Comparison of ENCODE assay signal across 10 mouse cellular contexts in the genomic region with DNA sequence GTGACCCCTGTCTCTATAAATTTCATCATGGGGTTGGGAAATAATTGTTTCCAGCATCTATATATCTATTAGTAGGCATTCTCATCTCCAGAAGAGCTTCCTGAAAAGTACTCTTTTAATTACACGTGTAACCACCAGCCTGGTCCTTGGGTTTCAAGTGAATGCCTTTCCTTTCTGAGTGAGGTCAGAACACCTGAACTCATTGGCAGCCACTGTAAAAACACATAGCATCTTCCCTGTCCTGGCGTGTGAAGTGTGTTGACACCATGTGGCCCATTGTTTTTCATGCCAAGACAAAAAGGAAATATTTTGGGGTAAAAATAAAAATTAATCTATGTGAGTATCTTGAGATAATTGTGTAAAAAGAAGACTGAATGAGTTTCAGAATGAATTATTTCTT.
DNase-seq lines count a peak whose midpoint lies in the region; ATAC-seq and TF ChIP-seq lines count a peak whose summit lies in the region.
"Had no signal": no experiment of that assay in that cellular context is flagged by ENCODE, and none has a peak within 500 bp of the region (broad histone marks: within the 10 kb centered on the region; RNA-seq: fewer than 3 reads in every experiment).

No protein-coding gene starts in this region.

- 41% methylated on average over 2 of the region's 2 CpGs for WGBS in kidney, adult 2 months
- 10% methylated on average over 2 of the region's 2 CpGs for WGBS in forebrain, embryonic 14.5 days
- 75% methylated on average over 2 of the region's 2 CpGs for WGBS in limb, embryonic 12.5 days
- 21% methylated on average over 2 of the region's 2 CpGs for WGBS in neural tube, embryonic 15.5 days

- no peak for TF ChIP-seq POLR2A in kidney, adult 2 months (IDR thresholded peaks at IDR 0.05; ENCODE audit: low read depth, low read length)

- peak; percentile 17 for DNase-seq in kidney, adult 2 months
- no peak for DNase-seq in kidney, adult 9 months
- peak; percentile 62 for DNase-seq in forebrain, embryonic 14.5 days (ENCODE audit: low spot score)
- no peak for DNase-seq in adrenal gland, postnatal 14 days
- no peak for DNase-seq in right cerebral cortex, adult 2 months (ENCODE audit: low spot score in 2 of 2)
- DNase-seq in spleen, postnatal 36 days (ENCODE audit: low spot score in 2 of 2) = no peak

- ATAC-seq in forebrain, embryonic 14.5 days = peak; percentile 56
- ATAC-seq in limb, embryonic 12.5 days (ENCODE audit: insufficient number of reproducible peaks, insufficient read depth, low FRiP score, low TSS enrichment, low read depth) = no peak
- 0 out of 2 replicates have a peak, but pooled peaks have one; percentile 21 for ATAC-seq in neural tube, embryonic 15.5 days (ENCODE audit: low FRiP score)

- no peak overlapping the region for H3K9ac ChIP-seq in forebrain, embryonic 14.5 days (ENCODE audit: low read length)
- H3K9ac ChIP-seq in limb, embryonic 12.5 days (replicated peaks) = no peak overlapping the region
- no peak overlapping the region for H3K9ac ChIP-seq in neural tube, embryonic 15.5 days (replicated peaks)
- H3K9ac ChIP-seq: kidney, embryonic 15.5 days had no signal

- H3K27me3 ChIP-seq in kidney, adult 2 months (replicated peaks; ENCODE audit: control insufficient read depth, insufficient read depth, low read length) = no peaks in the 10 kb centered on the region
- H3K27me3 ChIP-seq in forebrain, embryonic 14.5 days (replicated peaks; ENCODE audit: control insufficient read depth, insufficient read depth, low read length) = no peaks in the 10 kb centered on the region
- no peaks in the 10 kb centered on the region for H3K27me3 ChIP-seq in limb, embryonic 12.5 days
- no peaks in the 10 kb centered on the region for H3K27me3 ChIP-seq in neural tube, embryonic 15.5 days (replicated peaks)
- H3K27me3 ChIP-seq: kidney, embryonic 15.5 days had no signal

- H3K4me3 ChIP-seq in kidney, adult 2 months (ENCODE audit: insufficient read depth, low read depth, low read length) = no peak overlapping the region
- no peak overlapping the region for H3K4me3 ChIP-seq in forebrain, embryonic 14.5 days (ENCODE audit: low read depth, low read length)
- no peak overlapping the region for H3K4me3 ChIP-seq in limb, embryonic 12.5 days (replicated peaks)
- no peak overlapping the region for H3K4me3 ChIP-seq in neural tube, embryonic 15.5 days (replicated peaks)
- H3K4me3 ChIP-seq: heart, embryonic 10.5 days; kidney, embryonic 15.5 days had no signal

- H3K9me3 ChIP-seq in forebrain, embryonic 14.5 days (replicated peaks; ENCODE audit: control insufficient read depth, low read length) = 0 out of 2 replicates have a peak, but pooled peaks cover 3% of the 10 kb centered on the region
- H3K9me3 ChIP-seq in limb, embryonic 12.5 days = no peaks in the 10 kb centered on the region
- no peaks in the 10 kb centered on the region for H3K9me3 ChIP-seq in neural tube, embryonic 15.5 days (replicated peaks)
- H3K9me3 ChIP-seq: heart, embryonic 10.5 days; kidney, embryonic 15.5 days had no signal

- no peaks in the 10 kb centered on the region for H3K4me1 ChIP-seq in kidney, adult 2 months (ENCODE audit: control insufficient read depth, insufficient read depth, low read length)
- peaks cover 31% of the 10 kb centered on the region for H3K4me1 ChIP-seq in forebrain, embryonic 14.5 days (ENCODE audit: control insufficient read depth, insufficient read depth, low read length)
- H3K4me1 ChIP-seq in limb, embryonic 12.5 days (replicated peaks) = peaks cover 29% of the 10 kb centered on the region
- H3K4me1 ChIP-seq in neural tube, embryonic 15.5 days = peaks cover 18% of the 10 kb centered on the region
- H3K4me1 ChIP-seq: heart, embryonic 10.5 days had no signal

- no peak for TF ChIP-seq CTCF in kidney, adult 2 months (conservative IDR thresholded peaks at IDR 0.05; ENCODE audit: insufficient read depth, insufficient read length, low read depth, low read length)

- no peaks in the 10 kb centered on the region for H3K36me3 ChIP-seq in kidney, adult 2 months (ENCODE audit: control insufficient read depth, insufficient read depth, low read length)
- H3K36me3 ChIP-seq in forebrain, embryonic 14.5 days (ENCODE audit: control insufficient read depth, insufficient read depth, low read length) = no peaks in the 10 kb centered on the region
- H3K36me3 ChIP-seq in limb, embryonic 12.5 days = no peaks in the 10 kb centered on the region; the same call in 1 of the 2 replicates
- no peaks in the 10 kb centered on the region for H3K36me3 ChIP-seq in neural tube, embryonic 15.5 days
- H3K36me3 ChIP-seq: kidney, embryonic 15.5 days had no signal

- no peak overlapping the region for H3K27ac ChIP-seq in kidney, adult 2 months (ENCODE audit: insufficient read depth, low read depth, low read length)
- H3K27ac ChIP-seq in forebrain, embryonic 14.5 days (ENCODE audit: low read depth, low read length) = peak overlapping the region; percentile 90
- H3K27ac ChIP-seq in limb, embryonic 12.5 days = peak overlapping the region; percentile 42; the same call in 1 of the 2 replicates
- H3K27ac ChIP-seq in neural tube, embryonic 15.5 days (replicated peaks) = peak overlapping the region; percentile 77
- H3K27ac ChIP-seq: heart, embryonic 10.5 days had no signal

- H3K4me2 ChIP-seq in forebrain, embryonic 14.5 days (ENCODE audit: low read length) = peak overlapping the region; percentile 23; the same call in 1 of the 2 replicates
- no peak overlapping the region for H3K4me2 ChIP-seq in limb, embryonic 12.5 days
- no peak overlapping the region for H3K4me2 ChIP-seq in neural tube, embryonic 15.5 days
- H3K4me2 ChIP-seq: kidney, embryonic 15.5 days had no signal

Comparison
In these comparisons a context has a peak if more than half of its experiments do, and no peak if none do; other contexts are left out.
1. DNase-seq: peak in kidney, adult 2 months (single experiment) and forebrain, embryonic 14.5 days (single experiment); none in kidney, adult 9 months (single experiment), adrenal gland, postnatal 14 days (single experiment), right cerebral cortex, adult 2 months (0 of 2) and spleen, postnatal 36 days (0 of 2).